Mouse (Mus musculus) heart, postnatal 0 days (tissue): ENCODE results near the gene Rtca. TPM values are rescaled to one million over a fixed set of nuclear protein-coding genes. Genes with fewer than 3 reads are reported as not detected.

Experiments used
- ATAC-seq: fragments of 200-750 bp; cut with Nextera tagmentation; 2 replicates; pipeline ENCODE4 v1.8.0; 2017; ENCODE audit warnings: low read depth, moderate number of reproducible peaks, moderate library complexity; ENCODE audit not compliant: insufficient read depth
- DNase-seq: peaks from one replicate; pipeline ENCODE4 v3.0.0-alpha.2; 2016; ENCODE audit warnings: low spot score
- H3K27ac ChIP-seq: fragments of 300-500 bp; sonication (generic); 2 replicates; pipeline ENCODE4 v1.5.1; 2014; ENCODE audit warnings: low read depth, mild to moderate bottlenecking
- H3K27me3 ChIP-seq: fragments of 300-500 bp; sonication (generic); 2 replicates; pipeline ENCODE4 v1.6.1; 2014; ENCODE audit warnings: low read length, mixed read lengths; ENCODE audit not compliant: control insufficient read depth, insufficient read depth
- H3K36me3 ChIP-seq: fragments of 300-500 bp; sonication (generic); replicated peaks from 2 replicates; pipeline ENCODE4 v1.6.1; 2014; ENCODE audit warnings: low read length, mixed read lengths; ENCODE audit not compliant: control insufficient read depth, insufficient read depth
- H3K4me1 ChIP-seq: fragments of 300-500 bp; sonication (generic); 2 replicates; pipeline ENCODE4 v1.6.1; 2014; ENCODE audit warnings: antibody characterized with exemption; ENCODE audit not compliant: control insufficient read depth, insufficient read depth
- H3K4me2 ChIP-seq: fragments of 300-500 bp; sonication (generic); 2 replicates; pipeline ENCODE4 v1.6.1; 2014; ENCODE audit warnings: low read depth, mild to moderate bottlenecking, low read length, moderate library complexity
- H3K4me3 ChIP-seq: fragments of 300-500 bp; sonication (generic); 2 replicates; pipeline ENCODE4 v1.5.1; 2014; ENCODE audit warnings: low read depth, low read length
- H3K9ac ChIP-seq: fragments of 300-500 bp; sonication (generic); replicated peaks from 2 replicates; pipeline ENCODE4 v1.6.1; 2014; ENCODE audit warnings: low read depth, low read length, mixed read lengths
- H3K9me3 ChIP-seq: fragments of 300-500 bp; sonication (generic); replicated peaks from 2 replicates; pipeline ENCODE4 v1.6.1; 2016; ENCODE audit warnings: low read length; ENCODE audit not compliant: control insufficient read depth
- CTCF ChIP-seq: IDR thresholded peaks from 2 replicates; pipeline ENCODE4 v1.5.1; 2016; ENCODE audit warnings: antibody characterized with exemption, control low read depth, low read depth
- EP300 ChIP-seq: IDR thresholded peaks from 2 replicates; pipeline ENCODE4 v1.6.1; 2016; ENCODE audit warnings: antibody characterized with exemption, low read depth
- WGBS: fragments of 180-500 bp; shearing (Covaris S2); extraction: QIAGEN DNeasy Blood & Tissue Kit; methylation state at CpG from one replicate; pipeline ENCODE4 v1.1.7; 2014; 5-methylcytosine and 5-hydroxymethylcytosine counted together
- polyA plus RNA-seq: library from polyadenylated mRNA; unstranded; fragments of >200 nt; fragmentation: Nextera tagmentation; extraction: Ambion mirVana; gene quantifications from 2 replicates; pipeline ENCODE4 v1.2.1, GENCODE M21; 2015
- total RNA-seq: library from RNA; depleted of rRNA; stranded (reverse); fragments of >200 nt; gene quantifications from 2 replicates; pipeline ENCODE4 v1.2.3, GENCODE M21; 2014; ENCODE audit warnings: low replicate concordance

The Rtca gene
- total and polyA plus RNA-seq, 2 experiments from 2014 or later = 51.3 to 58.1 TPM

- Histone ChIP-seq H3K4me2 (no peak overlapping the region), H3K9me3 (no peaks in the 10 kb centered on the region)
- DNase-seq = no peak
Measured at GRCm38 (mm10) chr3:116474602-116475001, 33.4 kb downstream of the Rtca start.

GRCm38 (mm10) chr3:116465709-116466108, 42.3 kb downstream of the Rtca start:
- Histone ChIP-seq H3K9me3 (no peaks in the 10 kb centered on the region), H3K4me2 (no peak overlapping the region), H3K9ac (no peak overlapping the region), H3K27me3 (no peaks in the 10 kb centered on the region), H3K36me3 (no peaks in the 10 kb centered on the region), H3K4me1 (peaks cover 7% of the 10 kb centered on the region; the same call in 1 of the 2 replicates), H3K4me3 (no peak overlapping the region), H3K27ac (no peak overlapping the region)
- 82% methylated on average over 12 of the region's 12 CpGs for WGBS
- DNase-seq (no peak), ATAC-seq (no peak)
- no peak for TF ChIP-seq EP300
- TF ChIP-seq CTCF = no peak

More at GRCm38 (mm10) chr3:116474602-116475001, 33.4 kb downstream of the Rtca start:
- WGBS = 58% methylated on average over 11 of the region's 11 CpGs
- H3K9ac ChIP-seq = no peak overlapping the region
- H3K36me3 ChIP-seq = no peaks in the 10 kb centered on the region
- no peak overlapping the region for H3K4me3 ChIP-seq
- ATAC-seq = no peak
- H3K27me3 ChIP-seq = no peaks in the 10 kb centered on the region
- TF ChIP-seq EP300 = no peak
- TF ChIP-seq CTCF = no peak
- 0 out of 2 replicates have a peak, but pooled peaks cover 2% of the 10 kb centered on the region for H3K4me1 ChIP-seq
- H3K27ac ChIP-seq = no peak overlapping the region

DNA sequence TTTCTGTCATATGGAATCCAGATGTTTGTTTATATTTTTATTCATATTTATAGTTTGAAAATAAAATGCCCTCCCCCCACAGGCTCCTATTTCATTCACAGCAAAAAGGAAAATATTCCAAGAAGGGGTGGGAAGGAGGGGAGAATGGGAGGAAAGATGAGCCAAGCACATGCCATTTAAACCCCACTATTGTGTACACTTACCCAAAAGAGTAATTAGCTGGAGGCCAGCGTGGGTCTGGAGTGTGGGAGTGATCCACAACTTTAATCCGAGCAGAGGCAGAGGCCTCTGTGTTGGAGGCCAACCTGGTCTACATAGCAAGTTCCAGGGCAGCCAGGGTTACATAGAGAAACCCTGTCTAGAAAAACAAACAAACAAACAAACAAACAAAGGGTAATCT, 43.7 kb downstream of the Rtca start:
- no peaks in the 10 kb centered on the region for H3K27me3 ChIP-seq
- no peak overlapping the region for H3K4me3 ChIP-seq
- H3K9me3 ChIP-seq = no peaks in the 10 kb centered on the region
- TF ChIP-seq CTCF = no peak
- no peak for TF ChIP-seq EP300
- H3K9ac ChIP-seq = no peak overlapping the region
- H3K4me2 ChIP-seq = no peak overlapping the region
- peaks cover 7% of the 10 kb centered on the region; the same call in 1 of the 2 replicates for H3K4me1 ChIP-seq
- no peak for ATAC-seq
- DNase-seq = no peak
- H3K27ac ChIP-seq = no peak overlapping the region
- 57% methylated on average over 2 of the region's 2 CpGs for WGBS
- H3K36me3 ChIP-seq = no peaks in the 10 kb centered on the region

GRCm38 (mm10) chr3:116461053-116461452, 47.0 kb downstream of the Rtca start:
- H3K9ac ChIP-seq = no peak overlapping the region
- H3K27ac ChIP-seq = no peak overlapping the region
- H3K4me2 ChIP-seq = no peak overlapping the region
- whole genome bisulfite sequencing = 66% methylated on average over 4 of the region's 4 CpGs
- no peaks in the 10 kb centered on the region for H3K27me3 ChIP-seq
- no peak for TF ChIP-seq CTCF
- TF ChIP-seq EP300 = no peak
- H3K36me3 ChIP-seq = no peaks in the 10 kb centered on the region
- DNase-seq (no peak), ATAC-seq (no peak)
- peaks cover 7% of the 10 kb centered on the region; the same call in 1 of the 2 replicates for H3K4me1 ChIP-seq
- H3K4me3 ChIP-seq = no peak overlapping the region
- H3K9me3 ChIP-seq = no peaks in the 10 kb centered on the region; the same call in 1 of the 2 replicates

DNA sequence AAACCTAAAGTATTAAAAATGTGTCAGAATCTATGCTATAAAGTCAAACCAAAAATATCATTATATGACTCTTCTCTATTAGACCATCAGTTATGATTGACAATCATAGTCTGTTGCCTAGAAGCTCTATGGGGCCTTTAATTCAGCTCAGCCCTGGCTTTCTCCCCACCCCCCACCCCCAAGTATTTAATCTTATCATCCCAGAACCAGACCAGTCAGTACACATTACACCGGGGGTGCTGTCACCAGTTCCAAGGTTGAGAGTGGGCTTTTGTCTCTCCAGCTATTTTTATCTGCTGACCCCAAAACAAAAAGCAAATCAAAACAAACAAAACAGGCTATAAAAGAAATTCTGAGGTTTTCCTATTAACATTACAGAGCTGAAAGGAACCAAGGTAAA, 53.5 kb downstream of the Rtca start:
- Histone ChIP-seq H3K4me3 (no peak overlapping the region), H3K4me1 (no peaks in the 10 kb centered on the region), H3K4me2 (no peak overlapping the region), H3K27me3 (no peaks in the 10 kb centered on the region), H3K36me3 (no peaks in the 10 kb centered on the region), H3K9ac (no peak overlapping the region), H3K9me3 (peaks cover 5% of the 10 kb centered on the region; the same call in 1 of the 2 replicates), H3K27ac (no peak overlapping the region)
- ATAC-seq = no peak
- TF ChIP-seq EP300 (no peak), CTCF (no peak)
- no peak for DNase-seq
- 21% methylated on average over 1 of the region's 1 CpGs for WGBS

GRCm38 (mm10) chr3:116450741-116451140, 57.3 kb downstream of the Rtca start:
- 0 out of 2 replicates have a peak, but pooled peaks cover 5% of the 10 kb centered on the region for H3K9me3 ChIP-seq
- WGBS = 65% methylated on average over 3 of the region's 3 CpGs
- DNase-seq (no peak), ATAC-seq (no peak)
- no peaks in the 10 kb centered on the region for H3K36me3 ChIP-seq
- no peak overlapping the region for H3K4me3 ChIP-seq
- no peaks in the 10 kb centered on the region for H3K27me3 ChIP-seq
- H3K9ac ChIP-seq = no peak overlapping the region
- H3K27ac ChIP-seq = no peak overlapping the region
- H3K4me2 ChIP-seq = no peak overlapping the region
- no peaks in the 10 kb centered on the region for H3K4me1 ChIP-seq
- no peak for TF ChIP-seq EP300
- TF ChIP-seq CTCF = no peak
